Mouse (Mus musculus) intestine, embryonic 15.5 days (tissue): Measurements from ENCODE around the gene Mmp13. TPM values are rescaled to one million over a fixed set of nuclear protein-coding genes. Genes with fewer than 3 reads are reported as not detected.

ENCODE experiments used
- polyA plus RNA-seq: library from polyadenylated mRNA; unstranded; fragments of >200 nt; fragmentation: Nextera tagmentation; extraction: Ambion mirVana; gene quantifications from 2 replicates; pipeline ENCODE4 v1.2.1, GENCODE M21; 2015

Gene Mmp13
- polyA plus RNA-seq, 1 experiment from 2014 or later: 0.83 TPM

Other genes with a start within 250 kb of the Mmp13 start
- gene Dync2h1, start 88.1 kb upstream of the Mmp13 start, polyA plus RNA-seq: 11.0 and 11.6 TPM in 2 replicates
- gene Dcun1d5, start 88.0 kb upstream of the Mmp13 start, polyA plus RNA-seq: 107 and 123 TPM in 2 replicates
- not detected in 2 replicates for gene Mmp12, start 71.9 kb downstream of the Mmp13 start, polyA plus RNA-seq
- not detected in 2 replicates for gene Mmp1b, start 115.5 kb downstream of the Mmp13 start, polyA plus RNA-seq
- gene Mmp3, start 173.3 kb downstream of the Mmp13 start, polyA plus RNA-seq: not detected in 2 replicates
- gene Mmp10, start 229.8 kb downstream of the Mmp13 start, polyA plus RNA-seq: 0.21 TPM in 1 of 2 replicates, not detected in the other